Mouse (Mus musculus) skeletal muscle tissue, adult 2 months (tissue): ENCODE results near the gene Kcna2.

Source experiments
- DNase-seq: peaks from one replicate; pipeline ENCODE4 v3.0.0-alpha.2; 2012; ENCODE audit warnings: low read depth, low spot score

The Kcna2 gene

DNA sequence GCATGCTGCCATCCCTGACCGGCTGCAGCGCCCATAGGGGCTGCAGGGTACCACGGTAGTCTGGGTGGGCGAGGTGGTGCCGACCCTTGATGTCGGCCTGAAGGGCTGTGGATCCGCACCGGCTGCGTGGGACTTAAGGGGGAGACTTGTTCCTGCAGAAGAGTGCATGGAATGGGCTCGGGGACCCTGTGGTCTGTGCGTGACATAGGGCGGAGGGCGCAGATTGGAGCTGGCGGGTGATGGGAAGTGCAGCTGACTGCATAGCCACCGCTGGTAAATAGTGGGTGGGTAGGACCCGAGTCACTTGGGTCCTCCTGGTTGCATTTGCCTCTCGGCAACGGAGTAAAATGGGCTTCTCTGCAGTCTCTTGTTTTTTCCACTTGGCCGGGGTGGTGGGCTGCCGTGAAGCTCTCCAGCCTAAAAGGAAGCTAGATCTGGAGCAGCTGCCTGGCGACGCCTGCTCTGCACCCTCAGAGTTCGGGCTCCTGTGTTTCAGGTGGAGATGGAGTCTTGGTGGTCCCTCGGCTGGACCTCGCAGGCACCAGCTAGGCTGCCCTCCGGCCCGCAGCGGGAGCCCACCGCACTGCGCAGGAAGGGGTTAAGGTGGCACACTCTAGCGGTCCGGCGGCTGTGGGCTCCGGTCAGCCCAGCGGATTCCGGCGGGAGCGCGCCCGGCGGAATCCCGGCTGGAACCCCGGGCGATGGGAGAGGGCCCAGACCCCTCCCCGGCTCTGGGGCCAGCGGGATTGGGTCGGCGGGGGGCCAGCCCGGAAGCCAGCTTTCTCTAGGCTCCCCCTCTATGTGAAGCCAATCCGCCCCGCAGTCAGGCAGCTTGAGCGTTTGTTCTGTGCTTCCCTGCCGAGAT lies 1.1 kb downstream of the Kcna2 start:
- DNase-seq: no peak

DNA sequence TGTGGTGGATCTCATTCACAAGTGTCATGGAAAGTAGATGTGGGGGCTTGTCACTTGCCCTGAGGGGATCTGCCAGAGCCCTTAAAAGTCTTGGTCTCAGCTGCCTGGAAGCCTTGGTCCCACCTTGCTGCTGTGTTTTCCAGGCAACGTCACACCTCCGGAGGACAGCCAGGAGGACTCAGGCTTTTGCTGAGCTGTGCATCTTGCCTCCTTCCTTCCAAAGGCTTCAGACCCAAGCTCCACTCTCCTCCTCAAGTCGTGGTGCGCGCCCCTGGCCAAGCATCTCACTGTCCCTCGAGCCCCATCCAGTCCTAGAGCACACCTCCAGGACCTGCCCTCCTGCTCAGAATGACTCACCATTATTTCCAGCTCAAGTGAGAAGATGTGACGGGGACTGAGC lies 2.1 kb downstream of the Kcna2 start:
- no peak for DNase-seq

DNA sequence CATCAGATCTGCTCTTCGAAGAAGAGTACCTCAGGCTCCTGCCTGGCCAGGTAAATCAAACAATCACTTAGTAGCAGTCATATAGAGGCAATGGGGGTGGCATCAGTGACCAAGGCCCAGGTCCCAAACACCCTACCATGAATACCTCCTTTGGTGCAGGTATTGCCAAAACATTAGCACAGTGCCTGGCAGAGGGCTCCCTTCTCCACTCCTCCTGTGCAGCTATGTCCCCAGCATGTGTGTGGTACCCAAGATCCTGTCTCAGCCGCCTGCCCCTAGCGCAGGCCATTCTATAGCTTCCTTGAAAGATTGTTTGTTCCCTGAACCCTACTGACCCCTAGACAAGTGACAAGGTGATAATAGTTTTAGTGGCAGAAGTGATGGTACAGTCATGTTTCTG lies 2.5 kb downstream of the Kcna2 start:
- no peak for DNase-seq

DNA sequence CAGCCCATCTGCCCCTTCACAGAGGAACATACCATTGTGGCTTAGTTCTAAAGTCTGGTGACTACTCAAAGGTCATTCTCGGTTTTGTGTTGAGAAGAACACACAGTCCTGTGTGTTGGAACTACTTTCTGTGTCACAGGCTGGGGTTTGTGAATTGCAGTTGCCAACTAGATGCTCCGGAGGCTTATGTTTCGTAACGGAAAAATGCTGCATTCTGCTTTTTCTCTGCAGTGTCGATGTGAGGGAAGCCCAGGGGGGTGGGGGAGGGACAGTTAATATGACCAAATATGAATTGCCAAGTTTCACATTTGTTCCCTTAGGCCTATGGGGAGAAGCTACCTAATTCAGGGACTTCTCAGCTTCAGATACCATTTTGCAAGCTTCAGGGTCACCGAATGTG lies 5.0 kb downstream of the Kcna2 start:
- peak; percentile 38 for DNase-seq

DNA sequence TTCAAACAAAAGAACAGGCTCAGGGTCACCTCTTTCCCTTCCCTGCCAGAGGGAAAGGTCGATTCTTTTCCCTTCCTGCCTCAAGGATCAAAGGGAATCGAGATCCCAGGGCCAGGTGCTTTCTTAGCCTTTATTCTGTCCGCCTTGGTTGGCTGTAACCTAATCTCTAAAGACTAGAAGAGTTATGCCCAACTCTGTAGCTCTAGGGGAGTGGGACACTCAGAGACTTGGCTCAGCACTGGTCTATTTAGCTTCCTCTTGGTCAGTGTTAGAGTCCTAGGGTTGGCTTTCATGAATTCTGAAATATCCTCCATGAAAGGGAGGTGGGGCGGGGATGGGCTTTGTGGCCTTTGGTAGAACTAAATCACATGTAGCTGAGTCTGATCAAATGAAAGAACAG lies 11.6 kb downstream of the Kcna2 start:
- no peak for DNase-seq

DNA sequence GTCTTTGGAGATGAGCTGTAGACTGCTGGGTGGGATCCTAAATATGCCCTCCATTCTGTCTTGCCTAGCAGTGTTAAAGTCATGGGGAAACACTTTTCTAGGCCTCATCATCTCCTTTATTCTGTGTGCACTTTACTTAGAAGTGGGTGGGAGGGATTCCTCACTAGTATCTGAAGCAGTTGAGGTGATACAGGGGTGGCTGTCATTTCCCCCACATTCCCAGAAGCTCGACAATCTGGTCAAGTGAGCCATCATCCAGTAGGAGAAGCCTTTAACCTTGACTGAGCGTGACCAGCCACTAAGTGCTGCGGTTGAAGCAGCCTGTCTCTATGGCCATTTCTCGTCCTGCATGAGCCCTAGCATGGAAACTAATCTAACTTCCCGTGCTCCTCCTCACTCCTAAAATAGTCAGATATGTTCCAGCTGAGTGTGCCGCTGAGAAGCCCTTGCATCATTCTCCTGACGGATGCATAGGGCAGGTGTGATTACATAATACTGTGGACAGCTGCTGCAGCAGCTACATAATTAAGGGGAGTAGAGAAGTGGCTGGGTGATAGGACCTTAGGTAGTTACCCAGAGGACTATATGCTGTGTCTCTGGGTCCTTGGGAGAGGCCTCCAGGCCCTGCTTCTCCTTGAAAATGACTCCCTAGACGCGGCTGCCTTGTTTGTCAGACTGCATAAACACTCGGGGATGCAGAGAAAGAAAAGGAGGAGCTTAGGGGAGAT lies 12.2 kb downstream of the Kcna2 start:
- no peak for DNase-seq

DNA sequence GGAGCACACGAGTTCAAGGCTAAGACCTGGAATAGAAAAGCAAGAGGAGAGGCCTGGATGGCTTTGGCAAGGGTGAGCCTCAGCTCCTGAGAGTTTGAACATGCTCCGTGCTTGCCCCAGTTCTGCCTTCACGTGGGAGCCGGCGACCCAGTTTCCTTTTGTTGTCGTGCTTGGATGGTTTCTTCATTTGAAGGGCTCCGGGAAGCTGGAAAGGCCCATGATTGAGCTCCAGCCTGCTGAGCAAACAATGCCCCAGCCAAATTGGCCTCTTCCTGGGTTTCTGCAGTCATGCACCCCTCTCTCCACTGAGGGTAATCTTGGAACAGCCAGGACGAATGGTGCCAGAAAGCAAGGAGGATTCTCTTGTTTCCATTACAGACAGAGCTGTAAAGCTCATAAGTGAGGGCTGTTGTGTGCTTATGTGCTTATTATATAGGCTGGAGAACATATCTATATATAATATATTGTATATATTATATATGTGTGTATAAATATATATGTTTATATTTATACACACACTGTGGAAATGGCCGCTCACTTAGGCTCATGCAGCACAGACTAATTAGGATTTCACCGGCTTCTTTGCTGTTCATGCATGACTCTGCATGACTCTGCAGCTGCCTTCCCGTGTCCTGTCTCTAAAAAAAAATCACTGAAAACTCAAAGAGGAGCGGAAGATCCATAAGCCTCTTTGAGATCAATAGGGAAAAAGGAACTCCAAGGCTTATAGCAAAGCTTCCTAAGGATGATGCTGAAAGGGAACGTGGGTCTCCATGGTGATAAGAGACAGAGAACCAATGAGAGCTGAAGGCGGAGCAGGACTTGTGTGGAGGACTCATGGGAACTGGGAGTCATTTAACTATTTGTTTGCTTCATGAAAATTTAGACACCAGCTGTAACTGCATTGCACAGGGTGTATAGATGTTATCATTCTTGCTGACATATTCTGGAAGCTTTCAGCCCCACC lies 13.1 kb downstream of the Kcna2 start:
- DNase-seq: peak; percentile 47

DNA sequence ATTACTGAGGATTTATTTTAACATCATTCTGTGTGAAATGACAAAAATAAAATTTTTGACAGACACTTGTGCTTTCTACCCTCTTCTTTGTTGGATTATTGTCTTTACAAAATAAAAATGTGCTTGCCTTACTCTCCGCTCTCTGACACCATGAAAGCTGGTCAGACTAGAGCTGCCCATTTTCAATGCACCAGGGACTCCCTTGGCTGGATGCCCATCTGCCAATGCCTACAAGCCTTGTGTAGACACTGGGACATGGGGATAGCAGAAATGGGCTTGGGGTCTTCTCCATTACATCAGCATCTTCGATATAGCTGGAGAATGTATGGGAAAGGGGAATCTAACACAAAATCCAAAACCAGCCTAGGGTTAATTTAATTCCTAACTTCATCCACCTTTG lies 14.0 kb downstream of the Kcna2 start:
- no peak for DNase-seq

DNA sequence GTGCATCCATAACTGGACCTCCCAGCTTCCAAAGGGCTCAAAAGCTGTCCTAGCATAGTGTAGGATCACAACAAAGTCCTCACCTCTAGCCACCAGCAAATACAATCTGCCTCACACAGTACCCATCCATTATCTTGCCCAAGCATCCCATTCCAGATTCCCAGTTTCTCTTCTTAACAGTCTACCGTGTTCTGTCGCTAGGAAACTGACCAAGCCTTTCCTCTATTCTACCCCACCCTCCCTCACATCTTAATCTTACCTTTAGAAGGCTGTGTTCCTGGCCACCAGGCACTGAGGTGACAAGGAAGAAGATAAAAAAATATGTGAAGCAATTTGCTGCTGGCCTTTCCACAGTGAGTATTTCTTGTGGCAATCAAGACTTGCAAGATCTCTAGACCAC lies 14.8 kb downstream of the Kcna2 start:
- DNase-seq: no peak

DNA sequence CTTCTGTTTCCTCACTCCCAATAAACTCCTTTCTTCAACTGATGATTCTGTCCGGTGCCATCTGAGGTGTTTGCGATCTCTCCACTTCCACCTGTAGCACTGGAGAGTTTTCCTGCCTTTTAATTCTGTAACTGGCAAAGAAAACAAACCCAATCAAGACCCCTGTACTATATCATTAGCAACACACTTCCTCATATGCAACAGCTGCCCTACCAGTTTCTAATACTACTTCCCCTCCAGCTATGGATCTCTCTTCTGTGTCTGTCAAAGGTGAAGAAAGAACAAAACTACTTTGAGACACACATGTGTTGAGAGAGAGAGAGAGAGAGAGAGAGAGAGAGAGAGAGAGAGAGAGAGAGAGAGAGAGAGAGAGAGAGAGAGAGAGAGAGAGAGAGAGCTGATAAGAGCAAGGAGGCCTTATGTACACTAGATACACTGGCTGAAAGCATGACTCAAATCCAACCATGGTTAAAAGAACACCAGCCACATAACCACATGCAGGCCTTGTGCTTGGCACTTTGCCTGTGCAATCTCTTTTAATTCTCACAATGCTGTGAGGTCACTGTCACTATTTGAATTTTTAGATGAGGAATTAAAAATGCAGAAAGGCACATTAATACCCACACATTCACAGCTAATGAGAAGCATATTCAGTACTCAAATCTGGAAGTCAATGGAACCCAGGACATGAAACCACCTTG lies 19.1 kb downstream of the Kcna2 start:
- no peak for DNase-seq

DNA sequence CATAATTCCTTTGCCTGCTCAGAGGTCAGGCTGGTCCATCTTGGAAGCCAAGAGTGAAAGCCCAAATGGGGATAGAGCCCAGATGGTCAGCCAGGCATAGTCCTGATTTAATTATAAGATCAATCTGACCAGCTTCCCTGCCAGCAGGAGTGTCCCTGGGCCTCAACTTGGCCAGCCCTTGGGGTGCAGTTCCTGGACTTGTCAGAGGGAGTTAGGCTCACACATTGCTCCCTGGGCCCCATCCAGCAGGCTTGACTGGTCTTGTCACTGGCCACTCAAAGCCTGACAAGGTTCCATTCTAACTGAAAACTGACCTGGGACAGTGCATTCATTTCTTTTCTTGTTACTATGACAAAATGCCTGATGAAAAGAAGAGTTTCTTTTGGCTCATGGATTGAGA lies 21.4 kb downstream of the Kcna2 start:
- no peak for DNase-seq

DNA sequence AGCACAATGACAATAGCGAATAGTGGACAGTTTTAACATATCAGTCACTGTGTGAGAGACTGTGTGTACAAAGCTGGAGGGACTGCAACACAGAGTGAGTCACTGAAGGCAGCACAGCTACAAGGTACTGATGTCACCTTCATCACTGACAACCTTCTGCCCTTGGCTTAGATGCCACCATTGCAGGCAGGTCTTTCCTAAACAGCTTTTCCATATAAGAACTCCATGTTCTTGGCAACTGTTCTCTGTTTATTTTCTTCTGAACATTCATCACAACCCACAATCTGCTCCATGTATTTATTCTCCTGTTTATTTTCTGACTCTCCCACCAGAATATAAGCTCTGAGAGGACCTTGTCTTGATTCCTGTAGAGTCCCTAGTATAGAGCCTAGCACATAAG lies 26.7 kb downstream of the Kcna2 start:
- no peak for DNase-seq

DNA sequence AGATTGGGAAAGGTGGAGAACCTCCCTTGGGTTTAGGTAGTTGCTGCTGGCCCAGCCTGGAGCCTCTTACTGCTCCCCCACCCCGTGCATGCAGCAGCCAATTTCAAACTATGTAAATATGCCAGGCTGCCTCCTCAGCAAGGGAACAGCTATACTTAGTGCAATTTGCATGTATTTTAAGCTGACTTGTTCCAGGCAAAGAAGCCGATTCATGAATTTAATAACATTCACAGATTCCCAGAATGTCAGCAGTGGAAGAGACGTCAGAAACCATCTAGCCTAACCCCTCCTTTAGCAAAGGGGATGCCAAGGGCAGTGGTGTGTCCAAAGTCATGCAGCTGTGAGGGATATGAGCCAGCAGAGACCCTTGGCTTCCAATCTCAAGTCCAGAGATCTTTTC lies 27.5 kb downstream of the Kcna2 start:
- peak; percentile 8 for DNase-seq

DNA sequence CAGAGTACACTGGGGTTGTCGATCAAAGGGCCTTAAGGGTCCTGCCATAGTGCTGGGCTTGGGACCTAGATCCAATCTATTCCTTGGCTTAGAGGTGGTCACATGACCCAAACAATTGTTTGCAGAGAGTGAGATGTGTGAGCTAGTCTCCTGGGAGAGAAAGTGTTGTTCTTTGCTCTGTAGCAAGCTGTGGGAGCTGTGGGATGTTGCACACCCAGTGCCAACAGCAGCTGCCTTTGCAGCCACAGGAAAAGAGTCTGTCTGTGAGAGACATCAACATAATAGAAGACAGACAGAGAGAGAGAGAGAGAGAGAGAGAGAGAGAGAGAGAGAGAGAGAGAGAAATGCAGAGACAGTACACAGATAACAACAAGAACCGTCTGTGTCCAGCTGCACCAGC lies 28.3 kb downstream of the Kcna2 start:
- peak; percentile 13 for DNase-seq

DNA sequence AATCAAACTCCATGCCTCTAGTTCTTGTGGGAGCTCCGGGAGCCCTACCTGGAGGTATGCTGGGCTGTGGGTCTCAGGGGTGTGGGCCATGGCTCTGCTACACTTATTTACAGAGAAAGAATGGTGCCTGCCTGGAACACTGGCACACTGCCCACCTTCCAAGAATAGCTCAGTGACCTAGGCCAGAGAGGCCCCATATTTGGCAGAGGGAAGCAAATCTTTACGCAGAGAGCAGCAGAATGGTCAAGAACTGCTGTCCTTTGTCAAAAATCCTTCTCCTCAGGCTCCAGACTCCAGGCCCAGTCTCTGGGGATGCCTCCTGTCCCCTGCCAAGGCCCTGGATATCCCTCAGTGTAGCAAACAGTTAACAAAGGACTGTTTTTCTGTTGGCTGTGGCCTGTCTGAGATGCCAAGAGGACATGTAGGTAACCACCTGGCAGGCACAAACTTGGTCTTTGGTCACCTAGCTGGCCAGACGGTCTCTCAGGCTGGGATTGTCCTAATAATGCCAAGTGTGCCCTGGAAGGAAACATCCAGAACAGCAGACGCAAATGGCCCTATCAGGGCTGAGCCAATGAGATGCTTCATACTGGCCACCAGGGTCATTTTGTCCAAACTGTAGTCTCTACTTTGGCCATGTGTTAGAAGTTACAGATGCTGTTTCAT lies 29.8 kb downstream of the Kcna2 start:
- peak; percentile 79 for DNase-seq

DNA sequence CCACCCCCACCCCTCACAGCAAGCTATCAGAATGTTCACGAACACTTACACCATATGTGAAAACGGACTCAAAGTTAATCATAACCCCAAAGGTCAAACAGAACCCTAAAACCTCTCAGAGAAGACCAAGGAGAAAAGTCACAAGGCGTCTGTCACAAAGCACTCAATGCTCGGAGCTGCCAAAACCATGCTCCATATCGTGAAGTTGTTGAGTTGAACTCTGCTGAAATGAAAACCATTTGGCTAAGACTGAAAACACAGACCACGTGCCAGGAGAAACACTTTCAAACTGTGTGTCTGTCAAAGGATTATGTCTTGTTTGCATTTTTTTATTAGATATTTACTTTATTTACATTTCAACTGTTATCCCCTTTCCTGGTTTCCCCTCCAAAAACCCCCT lies 30.9 kb downstream of the Kcna2 start:
- DNase-seq: no peak

DNA sequence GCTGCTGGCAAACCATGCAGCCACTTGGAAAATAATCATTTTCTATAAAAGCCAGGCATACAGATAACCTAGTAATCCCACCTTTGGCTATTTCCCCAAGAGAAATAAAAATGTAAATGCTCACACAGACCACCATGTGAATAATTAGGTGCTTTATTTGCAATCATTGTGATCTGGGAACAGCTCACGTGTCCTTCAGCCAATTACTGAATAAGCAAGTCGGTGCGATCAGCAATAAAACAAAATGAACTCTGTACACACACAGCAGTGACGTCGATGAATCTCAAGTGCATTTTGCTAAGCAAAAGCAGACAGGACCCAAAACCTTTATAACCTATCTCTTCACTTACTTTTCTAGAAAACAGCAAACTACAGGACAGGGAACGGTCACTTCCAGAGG lies 31.7 kb downstream of the Kcna2 start:
- DNase-seq: no peak

DNA sequence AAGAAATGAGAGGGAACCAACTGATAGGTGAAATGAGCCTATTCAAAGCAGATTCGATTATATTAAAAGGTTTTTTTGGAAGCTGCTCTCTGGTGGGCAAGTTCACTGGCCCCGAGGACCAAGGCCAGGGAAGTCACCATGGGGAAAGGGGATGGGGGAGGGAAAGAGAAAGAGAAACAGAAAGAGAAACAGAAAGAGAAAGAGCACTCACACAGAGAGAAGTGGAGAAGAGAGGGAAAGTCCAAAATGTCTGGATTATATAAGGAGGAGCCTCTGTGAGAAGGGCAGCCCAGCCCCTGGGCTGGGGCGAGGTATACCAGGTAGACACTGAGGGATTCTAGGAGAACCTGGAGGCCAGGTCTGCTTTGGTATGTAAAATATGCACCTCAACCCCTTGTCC lies 33.5 kb downstream of the Kcna2 start:
- no peak for DNase-seq

DNA sequence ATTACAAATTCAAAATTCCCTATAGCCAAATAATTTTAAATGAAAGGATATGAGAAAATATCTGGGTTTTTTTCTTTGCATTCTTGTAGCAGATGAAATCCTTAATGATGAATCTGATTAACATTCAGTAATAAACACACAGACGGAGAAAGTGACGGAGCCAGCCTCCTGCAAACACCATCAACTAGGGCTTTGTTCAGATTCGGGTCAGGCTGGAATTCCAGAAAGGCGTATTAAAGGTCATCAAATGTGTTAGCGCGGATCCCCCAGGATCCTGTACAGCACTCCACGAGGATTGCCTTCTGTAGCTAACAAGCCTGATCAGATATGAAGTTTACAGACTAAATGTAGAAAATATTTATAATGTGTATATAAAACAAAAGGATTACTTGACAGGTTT lies 46.2 kb downstream of the Kcna2 start:
- no peak for DNase-seq

DNA sequence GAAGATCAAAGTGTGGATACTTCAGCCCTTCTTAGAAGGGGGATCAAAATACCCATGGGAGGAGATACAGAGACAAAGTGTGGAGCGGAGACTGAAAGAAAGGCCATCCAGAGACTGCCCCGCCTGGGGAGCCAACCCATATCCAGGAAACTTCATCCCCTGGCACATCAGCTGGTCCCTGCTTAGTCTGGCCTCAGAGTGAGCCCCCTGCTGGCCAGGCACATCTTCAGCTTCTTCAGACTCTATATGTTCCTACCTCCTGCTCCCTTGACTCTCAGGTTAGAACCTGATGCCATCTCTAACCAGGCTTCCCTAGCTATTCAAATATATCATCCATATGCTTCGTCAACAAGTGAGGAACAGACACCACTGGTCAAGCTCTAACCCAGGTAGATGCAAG lies 48.1 kb downstream of the Kcna2 start:
- peak; percentile 32 for DNase-seq

DNA sequence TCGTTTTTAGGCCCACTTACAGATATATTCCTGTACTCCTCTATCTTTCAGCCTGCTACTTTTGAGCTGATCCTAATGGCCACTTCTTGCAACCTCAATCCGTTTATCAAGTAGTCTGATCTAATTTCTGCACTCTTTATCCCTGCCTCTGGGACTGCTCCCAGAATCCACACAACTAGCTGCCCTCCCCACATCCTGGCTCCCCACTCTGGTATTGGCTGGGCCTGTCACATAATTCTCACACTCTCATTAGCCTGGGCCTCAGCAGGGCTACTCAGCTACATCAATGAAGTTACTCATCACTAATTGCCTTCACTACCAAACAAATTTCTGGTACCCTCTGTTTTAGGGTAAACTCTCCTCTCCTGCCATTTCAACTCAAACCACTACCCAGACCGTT lies 49.5 kb downstream of the Kcna2 start:
- DNase-seq: no peak
